Mouse (Mus musculus) erythroblast, embryonic 14.5 days (primary cell): Measurements from ENCODE around the gene Avl9.

ENCODE experiments used
- GATA1 ChIP-seq: IDR thresholded peaks from 2 replicates; pipeline ENCODE4 v1.6.1; 2012; ENCODE audit warnings: low read length, inconsistent platforms, mixed read lengths
- TAL1 ChIP-seq: IDR thresholded peaks from 3 replicates; pipeline ENCODE4 v1.6.1; 2012; ENCODE audit warnings: low read length, inconsistent platforms, mixed read lengths

DNA sequence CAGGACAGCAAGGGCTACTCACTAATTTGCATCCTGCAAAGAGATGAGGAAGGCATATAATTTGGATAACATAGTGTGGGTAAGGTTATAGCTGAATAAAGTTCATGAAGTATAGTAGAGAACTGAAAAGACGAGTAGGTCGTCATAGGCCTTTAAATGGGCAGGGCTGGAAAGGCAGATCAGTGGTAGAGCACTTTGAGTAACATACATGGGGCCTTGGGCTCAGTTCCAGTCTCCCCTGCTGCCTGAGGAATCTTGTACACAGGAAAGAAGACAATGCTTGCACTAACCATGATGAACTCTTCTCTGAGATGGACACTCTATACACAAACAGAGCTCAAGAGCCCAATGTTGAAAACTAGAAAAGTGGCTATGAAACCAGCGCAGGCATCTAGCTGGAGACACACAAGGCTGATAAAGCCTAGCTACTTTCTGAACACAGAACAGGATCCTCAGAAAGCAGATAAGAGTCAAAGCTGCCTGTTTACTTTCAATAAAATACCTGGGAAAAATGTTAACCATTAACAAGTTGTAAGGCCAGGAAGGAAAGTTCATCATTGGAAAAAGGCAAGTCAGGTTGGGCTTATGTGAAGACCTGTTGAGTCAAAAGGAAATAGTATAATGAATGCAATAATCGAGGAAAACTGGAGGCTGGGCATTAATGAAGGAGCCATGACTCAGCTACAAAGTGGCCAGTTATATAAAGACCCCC lies 69.0 kb downstream of the Avl9 start:
- no peak for TF ChIP-seq GATA1
- TF ChIP-seq TAL1 = no peak
